Mouse (Mus musculus) lung, embryonic 16.5 days (tissue): ENCODE measurements around the gene Slc34a3. TPM values are rescaled to one million over a fixed set of nuclear protein-coding genes. Genes with fewer than 3 reads are reported as not detected.

Source experiments
- ATAC-seq: fragments of 200-750 bp; cut with Nextera tagmentation; 2 replicates; pipeline ENCODE4 v1.8.0; 2017; ENCODE audit warnings: low read depth, mild to moderate bottlenecking, moderate library complexity
- H3K27ac ChIP-seq: fragments of 300-500 bp; sonication (generic); 2 replicates; pipeline ENCODE4 v1.5.1; 2014; ENCODE audit warnings: mild to moderate bottlenecking, control low read depth, low read length
- H3K27me3 ChIP-seq: fragments of 300-500 bp; sonication (generic); 2 replicates; pipeline ENCODE4 v1.6.1; 2014; ENCODE audit warnings: low read depth, low read length, mixed read lengths; ENCODE audit not compliant: control insufficient read depth, insufficient read depth
- H3K36me3 ChIP-seq: fragments of 300-500 bp; sonication (generic); 2 replicates; pipeline ENCODE4 v1.6.1; 2014; ENCODE audit warnings: low read length; ENCODE audit not compliant: control insufficient read depth, insufficient read depth
- H3K4me1 ChIP-seq: fragments of 300-500 bp; sonication (generic); replicated peaks from 2 replicates; pipeline ENCODE4 v1.6.1; 2014; ENCODE audit warnings: low read length, mixed read lengths; ENCODE audit not compliant: control insufficient read depth, insufficient read depth
- H3K4me2 ChIP-seq: fragments of 300-500 bp; sonication (generic); 2 replicates; pipeline ENCODE4 v1.6.1; 2014; ENCODE audit warnings: low read depth, low read length, control low read depth
- H3K4me3 ChIP-seq: fragments of 300-500 bp; sonication (generic); 2 replicates; pipeline ENCODE4 v1.5.1; 2014; ENCODE audit warnings: mild to moderate bottlenecking, low read length, control low read depth
- H3K9ac ChIP-seq: fragments of 300-500 bp; sonication (generic); 2 replicates; pipeline ENCODE4 v1.6.1; 2014; ENCODE audit warnings: low read length, control low read depth
- H3K9me3 ChIP-seq: fragments of 300-500 bp; sonication (generic); 2 replicates; pipeline ENCODE4 v1.6.1; 2016; ENCODE audit warnings: low read length; ENCODE audit not compliant: control insufficient read depth
- WGBS: fragments of 180-500 bp; shearing (Covaris S2); extraction: QIAGEN DNeasy Blood & Tissue Kit; methylation state at CpG from one replicate; pipeline ENCODE4 v1.1.7; 2014; 5-methylcytosine and 5-hydroxymethylcytosine counted together
- polyA plus RNA-seq: library from polyadenylated mRNA; unstranded; fragments of >200 nt; fragmentation: Nextera tagmentation; extraction: Ambion mirVana; gene quantifications from 2 replicates; pipeline ENCODE4 v1.2.1, GENCODE M21; 2015

The Slc34a3 gene
- polyA plus RNA-seq, 1 experiment from 2014 or later, result not detected

DNA sequence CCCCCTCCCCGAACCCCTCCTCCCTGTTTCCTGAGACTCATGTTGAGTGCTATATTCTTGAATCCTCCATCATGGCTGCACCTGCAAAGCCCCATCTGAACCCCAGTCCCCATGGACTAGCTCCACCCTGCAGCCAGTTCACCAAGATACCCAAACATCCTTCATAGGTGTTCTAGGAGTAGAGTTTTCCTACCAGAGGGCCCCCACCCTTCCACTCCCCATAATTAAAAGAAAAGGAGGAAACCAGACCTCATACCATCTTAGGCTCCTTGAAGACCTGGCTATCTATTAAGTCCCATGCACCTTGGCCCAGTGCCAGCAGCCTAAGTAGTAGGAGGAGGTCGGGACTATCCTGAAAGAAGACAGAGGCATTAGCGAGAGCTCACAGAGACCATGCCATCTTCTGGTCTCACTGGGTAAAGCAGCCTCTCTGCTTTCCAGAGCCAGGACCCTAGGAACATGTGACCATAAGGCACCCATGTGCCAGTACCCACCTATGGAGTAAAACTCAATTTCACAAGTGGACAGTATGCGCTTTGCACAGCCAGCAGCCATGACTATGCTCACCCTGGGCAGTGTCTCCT lies 30.4 kb downstream of the Slc34a3 start:
- no peaks in the 10 kb centered on the region; the same call in 1 of the 2 replicates for H3K4me1 ChIP-seq
- no peak overlapping the region for H3K9ac ChIP-seq
- H3K9me3 ChIP-seq, result no peaks in the 10 kb centered on the region
- ATAC-seq, result no peak
- peaks cover 52% of the 10 kb centered on the region for H3K36me3 ChIP-seq
- no peak overlapping the region for H3K4me2 ChIP-seq
- H3K27ac ChIP-seq, result no peak overlapping the region
- no peak overlapping the region for H3K4me3 ChIP-seq
- no peaks in the 10 kb centered on the region for H3K27me3 ChIP-seq
- 60% methylated on average over 4 of the region's 4 CpGs for WGBS

DNA sequence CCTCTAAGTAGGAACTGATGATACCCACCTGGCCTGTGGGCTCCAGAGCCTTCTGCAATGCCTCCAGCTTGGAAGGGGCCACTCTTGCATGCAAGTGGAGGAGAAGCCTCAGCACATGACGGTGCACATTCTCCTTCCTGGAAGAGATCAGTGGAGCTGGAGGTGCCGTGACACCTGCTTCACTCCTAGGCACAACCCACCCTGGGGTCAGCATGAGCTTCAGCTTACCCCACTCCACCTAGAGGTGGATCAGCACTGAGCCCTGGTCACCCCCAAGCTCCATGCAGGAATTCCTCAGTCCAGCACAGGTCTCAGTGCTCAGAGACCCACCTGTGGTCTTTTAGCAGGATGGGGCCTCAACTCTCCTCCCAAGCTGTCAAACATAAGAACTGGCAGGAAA lies 33.5 kb downstream of the Slc34a3 start:
- H3K27me3 ChIP-seq, result no peaks in the 10 kb centered on the region

DNA sequence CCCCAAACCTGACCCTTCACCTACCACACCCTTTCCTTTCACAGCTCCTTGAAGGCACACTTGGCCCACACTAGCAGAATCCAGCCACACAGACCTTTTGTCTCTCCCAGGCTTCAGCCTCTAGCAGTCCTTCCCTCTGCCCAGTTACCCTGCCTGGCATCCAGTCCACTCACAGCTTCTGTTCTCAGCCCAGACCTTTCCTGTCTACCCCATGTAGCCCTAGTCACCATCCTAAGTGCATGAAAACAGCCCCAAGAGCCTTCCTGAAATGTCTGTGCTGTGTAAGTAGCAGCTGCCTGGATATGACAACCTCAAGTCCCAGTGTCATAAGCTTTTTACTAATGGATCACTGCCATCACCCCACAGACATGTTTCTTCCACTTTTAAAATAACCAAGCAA lies 36.2 kb downstream of the Slc34a3 start:
- H3K27ac ChIP-seq, result peak overlapping the region; percentile 87; the same call in 1 of the 2 replicates
- ATAC-seq, result no peak
- H3K4me2 ChIP-seq, result no peak overlapping the region
- peaks cover 27% of the 10 kb centered on the region for H3K36me3 ChIP-seq
- peaks cover 4% of the 10 kb centered on the region; the same call in 1 of the 2 replicates for H3K27me3 ChIP-seq
- H3K9me3 ChIP-seq, result no peaks in the 10 kb centered on the region
- H3K9ac ChIP-seq, result peak overlapping the region; percentile 18; the same call in 1 of the 2 replicates
- peaks cover 22% of the 10 kb centered on the region for H3K4me1 ChIP-seq
- H3K4me3 ChIP-seq, result no peak overlapping the region

More for the DNA sequence above, 33.5 kb downstream of the Slc34a3 start:
- H3K36me3 ChIP-seq, result peaks cover 43% of the 10 kb centered on the region
- H3K4me3 ChIP-seq, result no peak overlapping the region
- no peaks in the 10 kb centered on the region for H3K9me3 ChIP-seq
- H3K27ac ChIP-seq, result no peak overlapping the region
- H3K9ac ChIP-seq, result no peak overlapping the region
- H3K4me2 ChIP-seq, result no peak overlapping the region
- 82% methylated on average over 2 of the region's 2 CpGs for WGBS
- ATAC-seq, result no peak
- H3K4me1 ChIP-seq, result peaks cover 4% of the 10 kb centered on the region

DNA sequence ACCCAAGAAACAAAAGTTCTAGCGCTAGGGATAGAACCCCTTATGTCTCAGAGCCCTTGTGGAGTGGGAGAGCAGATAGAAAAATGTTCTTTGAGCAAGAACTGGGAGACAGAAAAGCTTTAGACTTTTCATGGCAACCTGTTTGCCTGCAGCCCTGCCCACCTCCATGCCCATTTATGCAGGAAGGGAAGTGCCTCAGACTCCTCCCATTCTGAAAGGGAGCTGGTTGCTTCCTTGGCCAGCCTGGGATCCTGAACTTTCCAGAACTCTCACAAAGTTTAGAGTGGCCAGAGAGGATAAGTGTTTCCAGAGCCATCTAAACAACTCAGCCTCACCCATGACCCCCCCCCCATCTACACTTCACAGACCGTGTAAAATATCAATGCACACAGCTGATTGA lies 37.0 kb downstream of the Slc34a3 start:
- Histone ChIP-seq H3K4me1 (peaks cover 22% of the 10 kb centered on the region), H3K27ac (peak overlapping the region; percentile 87), H3K4me3 (no peak overlapping the region; the same call in 1 of the 2 replicates), H3K4me2 (peak overlapping the region; percentile 65), H3K9ac (no peak overlapping the region), H3K9me3 (no peaks in the 10 kb centered on the region), H3K36me3 (peaks cover 19% of the 10 kb centered on the region), H3K27me3 (peaks cover 4% of the 10 kb centered on the region; the same call in 1 of the 2 replicates)
- ATAC-seq, result no peak
- 18% methylated on average over 2 of the region's 2 CpGs for WGBS

DNA sequence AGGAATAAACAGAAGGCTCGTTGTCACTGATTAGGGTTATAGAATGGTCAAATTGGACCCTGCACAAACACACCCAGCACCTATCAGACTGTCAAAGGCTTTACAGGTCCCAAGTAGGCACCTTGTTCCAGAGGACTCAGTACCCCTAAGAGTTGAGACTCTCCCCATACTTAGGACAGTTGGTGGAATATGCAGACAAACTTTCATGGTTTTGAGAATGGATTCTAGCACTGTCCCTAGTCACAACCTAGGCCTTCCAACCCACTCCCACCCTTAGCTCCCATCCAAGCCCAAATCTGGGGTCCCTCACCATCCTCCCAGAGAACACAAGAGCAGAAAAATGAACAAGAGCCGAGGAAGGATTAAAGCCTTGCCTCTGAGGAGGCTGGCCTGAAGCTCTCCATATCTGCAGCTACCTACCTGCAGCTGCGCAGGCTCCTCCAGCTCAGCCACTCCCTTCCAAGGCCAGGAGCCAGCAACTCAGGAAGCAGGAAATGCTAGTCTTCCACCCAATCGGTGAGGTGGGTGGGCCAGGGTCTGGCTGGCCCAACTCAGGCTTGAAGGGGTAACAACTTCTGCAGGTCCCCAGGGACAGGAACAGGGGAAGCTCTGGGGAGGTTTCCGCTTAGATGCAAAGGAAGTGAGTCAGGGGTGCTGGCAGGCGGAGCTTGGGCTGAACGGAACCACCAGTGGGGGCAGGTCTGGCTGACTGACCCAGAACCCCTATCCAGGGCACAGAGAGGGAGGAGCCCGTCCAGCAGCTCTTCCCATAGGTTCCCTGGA lies 37.8 kb downstream of the Slc34a3 start, which contains the start of gene Tor4a:
TSS of gene Tor4a (minus strand) at position 715 of the 783 bp plus-strand sequence.
- Histone ChIP-seq H3K36me3 (peaks cover 18% of the 10 kb centered on the region), H3K4me3 (peak within 1 kb of the TSS; percentile 47), H3K9me3 (no peaks in the 10 kb centered on the region), H3K4me2 (peak within 1 kb of the TSS; percentile 65), H3K9ac (peak within 1 kb of the TSS; percentile 64), H3K4me1 (peaks cover 22% of the 10 kb centered on the region), H3K27ac (peak within 1 kb of the TSS; percentile 87), H3K27me3 (peaks cover 4% of the 10 kb centered on the region; the same call in 1 of the 2 replicates)
- peak; percentile 79 for ATAC-seq
- WGBS, result 10% methylated on average over 8 of the region's 8 CpGs

DNA sequence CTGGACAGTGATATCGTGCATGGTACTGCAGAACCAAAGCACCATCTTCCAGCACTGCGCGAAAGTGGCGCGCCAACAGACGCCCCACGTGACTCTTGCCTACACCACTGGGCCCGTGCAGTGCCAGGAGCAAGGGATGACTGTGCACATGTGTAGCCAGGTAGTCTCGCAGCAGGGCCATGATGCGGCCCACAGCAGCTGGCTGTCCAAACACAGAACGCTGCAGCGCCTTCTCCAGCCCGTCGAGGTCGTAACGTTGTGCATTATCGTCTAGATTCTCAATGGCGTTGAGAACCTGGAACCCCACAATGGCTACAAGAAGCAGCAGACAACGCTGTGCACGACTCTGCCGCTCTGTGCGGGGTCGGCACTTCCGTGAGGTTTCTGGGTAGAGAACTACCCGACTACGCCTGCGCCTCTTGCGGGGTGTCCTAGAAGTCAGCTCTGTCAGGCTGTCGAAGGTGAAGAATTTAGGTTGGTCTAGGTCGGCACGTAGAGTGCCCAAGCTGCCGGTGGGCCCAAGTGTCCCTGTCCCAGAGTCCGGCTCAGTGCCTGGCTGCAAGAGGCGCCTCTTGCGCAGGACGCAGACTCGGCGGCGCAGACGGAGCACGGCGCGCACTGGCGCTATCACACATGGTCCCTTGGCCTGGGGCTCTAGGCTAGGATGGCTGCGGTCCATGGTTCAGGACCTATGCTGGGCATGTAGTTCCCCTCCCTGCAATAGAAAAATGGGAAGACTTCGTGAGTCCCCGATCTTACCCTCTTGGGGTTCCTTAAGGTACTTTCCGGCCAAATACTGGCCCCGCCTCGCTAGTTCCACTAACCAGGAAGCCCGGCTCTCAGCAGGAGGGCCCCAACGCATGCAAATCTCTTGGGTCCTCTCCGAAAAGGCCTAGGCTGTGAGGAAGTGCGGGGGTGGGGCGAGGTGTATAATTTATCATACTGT lies 38.7 kb downstream of the Slc34a3 start:
- Histone ChIP-seq H3K27me3 (peaks cover 4% of the 10 kb centered on the region; the same call in 1 of the 2 replicates), H3K36me3 (peaks cover 11% of the 10 kb centered on the region), H3K27ac (peak overlapping the region; percentile 87), H3K4me2 (peak overlapping the region; percentile 65), H3K4me3 (peak overlapping the region; percentile 47), H3K9me3 (no peaks in the 10 kb centered on the region), H3K4me1 (peaks cover 22% of the 10 kb centered on the region), H3K9ac (peak overlapping the region; percentile 64)
- ATAC-seq, result peak; percentile 41
- WGBS, result 15% methylated on average over 55 of the region's 55 CpGs

DNA sequence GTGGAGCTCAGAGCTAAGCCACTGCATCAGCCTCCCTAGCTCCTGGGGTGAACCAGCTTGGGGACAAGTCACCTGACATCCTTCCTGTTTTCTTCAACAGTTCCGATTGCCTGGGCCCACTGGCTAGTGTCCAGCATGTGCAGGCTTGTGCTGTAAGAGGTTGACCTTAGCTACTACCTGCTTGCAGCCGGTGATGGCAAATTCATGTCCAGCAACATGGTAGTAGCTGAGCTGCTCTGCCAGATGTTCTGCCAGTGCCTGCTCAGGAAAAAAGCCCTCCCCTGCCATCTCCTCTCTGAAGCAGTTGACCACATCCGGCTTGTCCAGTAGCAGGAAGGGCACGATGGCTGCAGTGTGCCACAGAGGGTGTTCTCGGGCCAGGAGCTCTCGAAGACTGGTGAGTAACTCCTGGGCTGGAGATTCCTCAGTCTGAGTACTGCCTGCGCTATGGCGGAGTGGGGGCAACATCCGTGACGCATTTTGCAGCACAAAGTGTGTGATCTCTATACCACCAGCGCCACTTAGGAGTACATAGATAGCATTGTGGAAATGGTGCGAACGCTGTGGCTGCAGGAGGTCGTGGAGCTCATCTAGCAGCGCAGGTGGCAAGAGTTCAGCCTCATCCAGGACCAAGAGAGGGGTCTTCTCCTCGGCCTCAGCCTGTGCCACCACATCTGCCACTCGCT lies 39.5 kb downstream of the Slc34a3 start:
- H3K36me3 ChIP-seq, result peaks cover 4% of the 10 kb centered on the region
- H3K9me3 ChIP-seq, result no peaks in the 10 kb centered on the region
- H3K4me2 ChIP-seq, result peak overlapping the region; percentile 65
- H3K4me3 ChIP-seq, result peak overlapping the region; percentile 47
- no peak for ATAC-seq
- WGBS, result 76% methylated on average over 17 of the region's 17 CpGs
- H3K9ac ChIP-seq, result peak overlapping the region; percentile 10; the same call in 1 of the 2 replicates
- peak overlapping the region; percentile 87; the same call in 1 of the 2 replicates for H3K27ac ChIP-seq
- H3K4me1 ChIP-seq, result peaks cover 22% of the 10 kb centered on the region
- H3K27me3 ChIP-seq, result peaks cover 4% of the 10 kb centered on the region; the same call in 1 of the 2 replicates

DNA sequence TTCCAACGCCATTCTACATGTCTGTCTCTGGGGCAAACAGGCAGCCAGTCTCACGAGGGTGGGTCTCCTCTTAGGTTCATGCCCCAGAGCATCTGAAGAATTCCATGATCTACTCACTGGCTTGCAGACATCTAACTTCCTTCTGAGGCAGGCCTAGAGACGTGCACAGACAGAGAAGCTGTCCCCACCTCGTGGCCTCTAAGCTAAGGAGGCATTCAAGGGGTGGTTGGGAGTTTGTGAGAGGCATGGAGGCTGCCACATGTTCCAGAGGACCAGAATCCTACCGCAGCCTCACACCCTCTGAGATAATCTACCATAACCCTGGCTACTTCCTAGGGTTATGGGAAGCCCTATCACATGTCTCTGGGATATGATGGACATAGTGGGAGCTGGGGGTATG lies 40.2 kb downstream of the Slc34a3 start:
- Histone ChIP-seq H3K4me2 (no peak overlapping the region), H3K9ac (no peak overlapping the region), H3K36me3 (peaks cover 3% of the 10 kb centered on the region; the same call in 1 of the 2 replicates), H3K9me3 (no peaks in the 10 kb centered on the region), H3K27me3 (peaks cover 4% of the 10 kb centered on the region; the same call in 1 of the 2 replicates), H3K27ac (peak overlapping the region; percentile 50; the same call in 1 of the 2 replicates), H3K4me1 (peaks cover 22% of the 10 kb centered on the region), H3K4me3 (no peak overlapping the region)
- WGBS, result 75% methylated on average over 5 of the region's 5 CpGs
- ATAC-seq, result no peak
